Mouse (Mus musculus) adrenal gland, adult 10 weeks (tissue): ENCODE measurements around the gene Pogz. TPM values are rescaled to one million over a fixed set of nuclear protein-coding genes. Genes with fewer than 3 reads are reported as not detected.

Experiments used
- polyA plus RNA-seq: library from polyadenylated mRNA; stranded (reverse); fragments of 350-450 nt; fragmentation: Illumina TruSeq; extraction: RNeasy Lipid Tissue Mini Kit (QIAGEN cat#74804); gene quantifications from one replicate; pipeline ENCODE4 v1.2.3, GENCODE M21; 2014; ENCODE audit warnings: low read depth, low replicate concordance

Pogz gene
- 16.7 TPM for polyA plus RNA-seq

DNA sequence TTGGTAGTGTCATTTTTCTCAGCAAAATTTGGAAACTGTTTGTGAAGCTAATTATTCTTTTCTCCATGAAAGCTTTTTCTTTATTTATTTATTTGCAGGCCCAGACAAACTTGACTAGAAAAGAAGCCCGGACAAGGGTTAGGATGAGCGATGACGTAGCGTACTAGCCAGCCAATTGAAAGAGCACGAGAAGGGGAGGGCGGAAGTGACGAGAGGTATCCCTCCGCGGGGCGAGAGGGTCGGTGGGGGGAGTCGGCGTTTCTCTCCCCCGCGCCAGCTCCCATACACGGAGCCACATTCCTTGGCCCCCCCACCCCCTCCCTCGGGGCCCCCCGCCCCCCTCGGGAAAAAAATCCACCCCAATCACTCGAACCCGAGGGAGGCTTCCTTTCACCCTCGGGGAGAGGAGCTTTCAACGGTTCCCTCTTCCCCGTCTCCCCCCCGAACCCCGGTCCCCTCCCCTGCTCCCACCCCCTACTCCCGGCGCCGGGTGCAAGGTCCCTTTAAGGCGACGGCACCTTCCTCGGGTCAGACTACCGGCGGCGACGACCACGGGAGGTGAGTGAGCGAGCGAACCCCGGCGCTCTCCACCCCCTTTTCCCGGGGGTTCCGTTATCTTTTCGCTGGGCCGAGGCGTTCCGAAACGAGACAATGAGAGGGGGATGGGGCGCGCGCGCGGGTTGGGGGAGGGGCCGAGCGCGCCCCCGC lies at the start of gene Pogz:
Gene Pogz (plus strand): TSS at position 385 of the 708 bp plus-strand sequence.

DNA sequence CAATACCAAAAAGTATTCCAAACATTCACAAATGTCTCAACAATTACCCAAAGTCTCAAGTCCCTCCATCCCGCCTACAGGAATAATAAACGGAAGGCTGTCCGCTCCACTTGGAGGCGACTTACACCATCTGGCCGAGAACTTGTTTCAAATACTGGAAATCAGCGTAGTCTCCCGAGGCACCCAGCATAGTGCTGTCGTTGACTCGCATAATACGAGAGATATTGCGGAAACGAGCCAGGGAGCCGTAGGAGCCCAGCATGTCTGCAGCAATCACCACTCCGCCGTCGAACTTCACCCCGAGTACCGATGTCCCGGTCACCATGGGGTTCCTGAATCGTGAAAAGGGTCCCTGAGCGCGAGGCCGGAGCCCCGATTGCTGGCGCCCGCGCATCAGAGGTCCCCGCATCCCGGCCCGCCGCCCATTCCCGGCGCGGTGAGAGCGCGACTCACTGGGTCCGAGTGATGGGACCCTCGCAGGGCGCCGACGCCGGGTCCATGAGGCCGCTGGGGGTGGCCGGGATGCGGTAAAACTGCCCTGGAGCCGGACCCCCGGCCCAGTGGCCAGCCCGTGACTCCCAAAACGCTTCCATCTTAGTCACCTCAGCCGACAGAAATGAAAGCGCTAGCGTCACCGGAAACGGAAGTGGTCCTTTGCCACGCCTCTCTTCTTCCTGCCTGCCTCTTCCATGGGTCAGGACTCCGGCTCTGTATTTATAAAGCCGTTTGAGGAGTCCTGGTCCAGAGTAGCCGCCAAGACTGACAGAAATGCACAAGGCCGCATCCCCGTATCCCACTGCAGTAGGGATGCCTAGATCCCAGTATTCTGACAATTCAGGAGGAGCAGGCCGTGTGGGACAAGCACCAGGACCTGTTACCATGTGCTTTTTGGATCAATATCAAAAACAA lies 49.2 kb downstream of the Pogz start, which contains the start of gene Psmb4:
Gene Psmb4 (minus strand): TSS at position 646 of the 909 bp plus-strand sequence.

Other genes starting within 250 kb of the Pogz start
- not detected for gene Gm10972, start 194.5 kb upstream of the Pogz start, polyA plus RNA-seq
- gene Tuft1, start 178.7 kb upstream of the Pogz start, polyA plus RNA-seq = 6.3 TPM
- gene Selenbp2, start 144.0 kb upstream of the Pogz start, polyA plus RNA-seq = not detected
- gene Cgn, start 51.1 kb upstream of the Pogz start, polyA plus RNA-seq = 0.12 TPM
- gene Psmb4, start 49.4 kb downstream of the Pogz start, polyA plus RNA-seq = 53.7 TPM
- gene Selenbp1, start 95.5 kb downstream of the Pogz start, polyA plus RNA-seq = 3.7 TPM
- 26.5 TPM for gene Rfx5, start 116.5 kb downstream of the Pogz start, polyA plus RNA-seq
- gene Pi4kb, start 137.2 kb downstream of the Pogz start, polyA plus RNA-seq = 14.2 TPM
- 7.3 TPM for gene Zfp687, start 177.9 kb downstream of the Pogz start, polyA plus RNA-seq
- 15.6 TPM for gene Psmd4, start 205.0 kb downstream of the Pogz start, polyA plus RNA-seq